Mouse (Mus musculus) megakaryocyte, adult 5-6 weeks (primary cell): ENCODE data around the gene Gpsm1. TPM values are rescaled to one million over a fixed set of nuclear protein-coding genes. Genes with fewer than 3 reads are reported as not detected.
"Not testable (repeated sequence)": the region's sequence is repeated elsewhere in the genome, so short reads cannot be mapped to it uniquely, and the experiment has no call there.

ENCODE experiments used
- ATAC-seq: 2 replicates; pipeline ENCODE4 v1.8.0; 2016; ENCODE audit warnings: mild to moderate bottlenecking, inconsistent platforms; ENCODE audit not compliant: poor library complexity, severe bottlenecking
- total RNA-seq, 2 experiments: library from RNA; stranded (forward) in 1 of 2; stranded (reverse) in 1 of 2; fragments of 153-499, 151-499 nt in 1 of 2; fragments of 221-1000, 200-1000 nt in 1 of 2; gene quantifications; 2 replicates each; pipeline versions ENCODE4 v1.2.3 to v1.2.4; 2015 to 2017

Gpsm1 gene
- total RNA-seq, 2 experiments from 2014 or later, result 2.4 to 4.0 TPM

DNA sequence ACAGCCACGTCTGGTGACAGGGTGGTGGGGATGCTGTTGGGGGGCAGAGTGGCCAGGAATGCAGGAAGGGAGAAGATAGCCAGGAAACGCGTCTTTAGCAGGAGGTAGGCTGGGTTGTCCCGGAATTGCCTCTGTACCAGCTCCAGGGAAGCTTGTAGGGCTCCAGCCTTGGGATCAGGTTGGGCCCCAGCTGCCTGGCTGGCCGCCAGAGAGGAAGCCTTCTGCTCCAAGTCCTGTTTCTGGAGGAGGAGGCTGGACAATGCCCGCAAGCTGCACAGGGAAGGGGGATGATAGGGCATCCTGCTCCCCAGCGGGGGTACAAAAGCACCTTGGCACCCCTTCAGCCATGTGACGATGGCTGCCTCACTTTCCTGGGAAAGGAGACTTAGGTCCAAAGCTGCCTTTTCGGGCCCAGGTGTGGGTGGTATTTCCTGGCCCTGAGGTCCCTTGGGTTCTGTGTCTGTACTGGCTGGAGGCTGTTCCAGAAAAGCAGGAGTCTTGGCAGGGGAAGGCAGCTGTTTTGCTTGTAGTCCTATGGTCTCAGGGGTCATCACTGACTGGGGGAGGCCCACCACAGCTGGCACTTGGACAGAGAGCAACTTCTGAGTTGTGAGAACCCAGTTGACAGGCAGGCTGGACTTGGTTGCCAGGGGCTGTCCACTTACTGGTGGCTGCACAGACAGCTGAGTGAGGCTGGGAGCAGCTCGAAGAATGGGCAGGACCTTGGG, 49.6 kb downstream of the Gpsm1 start:
- no peak for ATAC-seq

DNA sequence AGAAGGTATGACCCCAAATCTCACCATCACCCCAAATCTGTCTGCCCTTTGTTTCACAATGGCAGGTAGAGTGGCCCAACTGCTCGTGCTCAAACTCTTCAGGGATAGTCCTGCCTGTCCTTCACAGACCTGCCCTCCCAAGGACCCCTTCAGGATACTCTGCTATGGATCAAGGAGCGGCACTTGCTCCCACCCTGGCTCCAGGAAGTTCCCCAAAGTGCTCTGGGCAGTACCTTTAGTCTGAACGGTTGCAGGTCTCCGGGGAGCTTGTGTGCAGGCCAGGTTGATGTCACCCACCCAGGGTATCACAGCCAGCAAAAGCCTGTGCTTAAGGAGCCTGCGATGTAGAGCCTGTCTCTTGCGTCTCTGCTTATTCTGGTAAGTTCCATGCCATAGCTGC, 52.6 kb downstream of the Gpsm1 start:
- no peak for ATAC-seq

- no peak for ATAC-seq
These were observed 53.3 kb downstream of the Gpsm1 start for GRCm38 (mm10) chr2:26368572-26368971.

GRCm38 (mm10) chr2:26372396-26372795, 57.1 kb downstream of the Gpsm1 start:
- no peak for ATAC-seq

DNA sequence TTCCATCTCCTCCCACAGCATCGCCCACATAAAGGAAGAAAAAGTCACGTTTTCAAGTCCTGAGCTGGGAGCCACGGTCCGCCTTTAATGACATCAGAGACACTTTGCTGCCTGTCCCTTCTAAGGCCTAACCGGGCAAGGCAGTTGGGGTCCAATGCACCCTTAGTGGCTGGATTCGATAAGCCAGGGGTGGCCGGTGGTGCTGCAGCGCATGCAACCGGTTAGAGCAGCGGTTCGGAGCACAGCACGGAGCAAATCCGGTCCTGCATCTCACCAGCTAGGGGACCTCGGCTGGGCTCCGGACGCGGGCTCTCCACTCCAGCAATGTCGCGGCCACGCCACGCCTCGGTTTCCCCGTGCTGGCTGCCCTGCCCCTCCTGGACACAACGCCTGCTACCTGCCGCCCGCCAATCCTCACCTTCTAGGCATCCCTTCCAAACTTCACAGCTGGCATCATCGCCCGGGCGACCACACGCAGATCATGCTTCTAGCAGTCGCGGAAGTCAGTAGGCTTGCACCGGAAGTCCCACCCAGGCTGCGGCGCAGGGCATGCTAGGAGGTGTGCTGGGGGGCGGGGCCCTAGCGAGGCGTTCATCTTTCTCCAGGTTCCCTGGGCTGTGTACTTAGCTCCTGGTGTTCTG, 64.9 kb downstream of the Gpsm1 start, which contains the start of gene Snapc4:
TSS of gene Snapc4 (minus strand) at position 523 of the 641 bp plus-strand sequence.
- peak; percentile 99 for ATAC-seq

- ATAC-seq, result not testable (repeated sequence)
These were observed 65.6 kb downstream of the Gpsm1 start for GRCm38 (mm10) chr2:26380871-26381270.

DNA sequence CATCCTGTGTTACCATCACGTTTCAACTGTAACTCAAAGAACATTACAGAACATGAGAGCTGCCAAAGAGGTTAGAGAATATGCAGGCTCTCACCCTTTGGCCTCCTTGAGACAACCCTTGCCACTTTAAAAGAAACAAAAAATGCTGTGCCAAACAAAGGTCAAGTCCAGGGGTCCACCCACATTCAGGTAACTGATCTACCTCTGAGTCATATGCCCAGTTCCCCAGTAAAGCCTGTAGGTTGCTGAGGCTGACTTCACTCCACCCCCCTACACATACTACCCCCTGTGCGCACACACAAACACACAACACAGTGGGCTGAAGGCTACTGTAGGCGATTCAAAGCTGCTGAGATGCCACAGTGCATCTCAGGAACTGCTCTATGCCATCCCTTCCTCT, 72.4 kb downstream of the Gpsm1 start:
- ATAC-seq, result no peak

DNA sequence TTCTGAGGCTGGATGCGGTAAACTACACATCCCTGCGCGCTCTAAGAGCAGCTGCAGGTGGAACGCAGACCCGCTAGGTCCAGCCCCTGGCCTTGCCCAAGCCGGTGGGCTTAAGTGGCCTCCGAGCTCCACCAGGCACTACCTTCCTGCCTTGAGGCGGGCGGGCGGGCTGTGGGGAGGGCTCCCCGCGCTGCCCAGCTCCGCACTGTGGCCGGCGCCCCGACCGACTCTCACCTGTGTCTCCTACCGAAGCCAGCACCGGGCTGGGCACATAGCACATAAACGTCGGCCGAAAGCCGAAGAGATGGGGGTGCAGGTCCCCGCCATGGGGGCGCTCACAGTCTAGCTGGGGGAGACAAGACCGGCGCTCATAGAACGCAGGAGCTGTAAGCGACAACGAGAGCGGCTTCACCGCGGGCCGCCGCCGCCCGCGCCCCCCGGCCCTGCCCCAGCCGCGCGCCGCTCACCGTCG, 73.4 kb downstream of the Gpsm1 start:
- peak; percentile 8 for ATAC-seq

DNA sequence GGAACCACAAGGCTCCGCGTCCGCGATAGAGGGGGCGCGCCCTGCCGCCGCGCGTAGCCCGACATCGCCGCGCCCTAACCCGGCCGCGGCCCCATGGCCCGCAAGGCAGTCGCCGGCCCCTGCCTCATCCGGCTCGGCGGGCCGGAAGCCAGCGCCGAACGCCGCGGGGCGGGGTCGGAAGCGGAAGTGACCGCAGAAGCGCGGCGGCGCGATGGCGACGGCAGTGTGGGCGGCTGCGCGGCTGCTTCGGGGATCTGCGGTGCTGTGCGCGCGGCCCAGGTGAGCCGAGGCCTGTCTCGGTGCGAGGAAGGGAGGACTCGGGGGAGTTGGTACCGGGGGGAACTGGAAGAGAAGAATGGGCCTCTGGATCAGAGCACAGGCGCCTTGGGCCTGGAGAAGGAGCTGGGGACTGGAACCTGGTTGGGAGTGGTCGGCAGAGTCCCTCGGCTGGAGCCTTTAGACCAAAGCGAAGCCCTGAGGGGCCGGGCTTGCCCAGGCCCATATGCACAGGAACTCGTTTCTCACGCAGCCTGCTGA, 73.9 kb downstream of the Gpsm1 start, which contains the start of the genes Entr1 and Pmpca:
TSS of gene Entr1 (minus strand) at position 163 of the 537 bp plus-strand sequence.
TSS of gene Pmpca (plus strand) at position 186 of the 537 bp plus-strand sequence.
- ATAC-seq, result peak; percentile 97

- ATAC-seq, result no peak
These were observed 75.6 kb downstream of the Gpsm1 start for GRCm38 (mm10) chr2:26390954-26391353.

- ATAC-seq, result no peak
These were observed 76.3 kb downstream of the Gpsm1 start for GRCm38 (mm10) chr2:26391617-26392016.

Other genes starting within 250 kb of the Gpsm1 start
- gene Nacc2, start 192.3 kb upstream of the Gpsm1 start, total RNA-seq (2015), result 2.1 and 3.0 TPM in 2 replicates
- gene Nacc2, start 192.3 kb upstream of the Gpsm1 start, total RNA-seq (2017), result 1.7 and 3.6 TPM in 2 replicates
- not detected in 2 replicates for gene Lhx3, start 107.2 kb upstream of the Gpsm1 start, total RNA-seq (2015)
- not detected in 2 replicates for gene Lhx3, start 107.2 kb upstream of the Gpsm1 start, total RNA-seq (2017)
- 3.5 and 4.7 TPM in 2 replicates for gene Qsox2, start 78.0 kb upstream of the Gpsm1 start, total RNA-seq (2015)
- 1.9 and 2.5 TPM in 2 replicates for gene Qsox2, start 78.0 kb upstream of the Gpsm1 start, total RNA-seq (2017)
- not detected in 2 replicates for gene Ccdc187, start 21.0 kb upstream of the Gpsm1 start, total RNA-seq (2015)
- not detected in 2 replicates for gene Ccdc187, start 21.0 kb upstream of the Gpsm1 start, total RNA-seq (2017)
- 4.4 and 5.8 TPM in 2 replicates for gene Dnlz, start 36.6 kb downstream of the Gpsm1 start, total RNA-seq (2015)
- 5.1 TPM in 2 replicates for gene Dnlz, start 36.6 kb downstream of the Gpsm1 start, total RNA-seq (2017)
- gene Card9, start 45.4 kb downstream of the Gpsm1 start, total RNA-seq (2015), result 42.6 and 45.3 TPM in 2 replicates
- gene Card9, start 45.4 kb downstream of the Gpsm1 start, total RNA-seq (2017), result 141 and 169 TPM in 2 replicates
- gene Snapc4, start 65.1 kb downstream of the Gpsm1 start, total RNA-seq (2015), result 6.1 and 10.7 TPM in 2 replicates
- 12.2 and 13.3 TPM in 2 replicates for gene Snapc4, start 65.1 kb downstream of the Gpsm1 start, total RNA-seq (2017)
- gene Entr1, start 73.8 kb downstream of the Gpsm1 start, total RNA-seq (2015), result 62.2 and 76.5 TPM in 2 replicates
- 60.4 and 63.4 TPM in 2 replicates for gene Entr1, start 73.8 kb downstream of the Gpsm1 start, total RNA-seq (2017)
- 26.4 and 27.1 TPM in 2 replicates for gene Pmpca, start 73.8 kb downstream of the Gpsm1 start, total RNA-seq (2015)
- gene Pmpca, start 73.8 kb downstream of the Gpsm1 start, total RNA-seq (2017), result 35.0 and 38.5 TPM in 2 replicates
- 13.2 and 17.0 TPM in 2 replicates for gene Inpp5e, start 93.7 kb downstream of the Gpsm1 start, total RNA-seq (2015)
- 7.8 and 10.4 TPM in 2 replicates for gene Inpp5e, start 93.7 kb downstream of the Gpsm1 start, total RNA-seq (2017)
- gene Sec16a, start 129.7 kb downstream of the Gpsm1 start, total RNA-seq (2015), result 41.6 and 43.9 TPM in 2 replicates
- 31.1 and 34.6 TPM in 2 replicates for gene Sec16a, start 129.7 kb downstream of the Gpsm1 start, total RNA-seq (2017)
- gene Notch1, start 201.1 kb downstream of the Gpsm1 start, total RNA-seq (2015), result 37.6 and 43.0 TPM in 2 replicates
- 22.3 and 48.3 TPM in 2 replicates for gene Notch1, start 201.1 kb downstream of the Gpsm1 start, total RNA-seq (2017)